Mouse (Mus musculus): ENCODE results near the gene Ubap1.

DNA sequence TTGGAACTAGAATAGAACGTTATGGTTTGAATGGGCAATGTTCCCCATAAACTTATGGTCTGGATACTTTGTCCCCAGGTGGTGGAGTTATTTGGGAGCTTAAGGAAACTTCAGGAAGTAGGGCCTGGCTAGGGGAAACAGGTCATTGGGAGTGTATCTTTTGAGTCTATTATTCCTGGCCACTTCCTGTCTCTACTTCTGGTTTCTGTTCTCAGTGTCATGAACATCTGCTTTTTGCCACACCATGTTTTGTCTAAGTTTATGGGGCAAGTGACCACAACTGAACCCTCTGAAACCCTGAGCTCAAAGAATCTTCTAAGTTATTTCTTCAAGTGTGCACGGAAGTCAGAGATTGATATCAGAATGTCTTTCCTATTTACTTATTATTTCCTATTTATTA, 58.6 kb downstream of the Ubap1 start:
- no peak for TF ChIP-seq CTCF (IDR thresholded peaks at IDR 0.05; ENCODE audit: low read depth)
- TF ChIP-seq EP300 (IDR thresholded peaks at IDR 0.05; ENCODE audit: low read depth): no peak

Measured in heart, postnatal 0 days (tissue).